Mouse (Mus musculus) fibroblast of lung, adult 2 months (primary cell): ENCODE results near the gene Tacc2.
"Not testable (repeated sequence)": the region's sequence is repeated elsewhere in the genome, so short reads cannot be mapped to it uniquely, and the experiment has no call there.

Experiments
- DNase-seq: peaks from one replicate; pipeline ENCODE4 v3.0.0-alpha.2; 2011; ENCODE audit warnings: low read depth

Tacc2 gene

DNA sequence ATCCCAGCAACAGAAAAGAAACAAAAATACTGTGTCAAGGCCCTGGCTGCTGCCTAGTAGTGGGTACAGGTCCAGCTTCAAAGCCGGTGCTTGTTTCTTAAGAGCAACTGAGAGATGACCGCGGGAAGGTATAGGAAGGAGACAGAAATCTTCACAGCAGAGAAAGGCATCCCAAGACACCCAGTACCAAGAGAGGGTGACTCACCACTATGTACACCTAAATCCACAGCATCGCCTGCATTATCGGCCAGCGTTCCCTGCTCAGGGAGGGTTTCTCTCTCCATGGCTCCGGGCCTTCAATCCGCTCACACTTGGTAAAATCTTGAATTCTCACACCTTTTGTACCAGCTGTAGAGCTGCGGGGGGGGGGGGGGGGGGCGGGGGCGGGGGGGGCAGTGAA lies 4.4 kb upstream of the Tacc2 start, which contains the start of gene Nsmce4a:
TSS of gene Nsmce4a (minus strand) at position 298 of the 400 bp plus-strand sequence.
- no peak for DNase-seq

DNA sequence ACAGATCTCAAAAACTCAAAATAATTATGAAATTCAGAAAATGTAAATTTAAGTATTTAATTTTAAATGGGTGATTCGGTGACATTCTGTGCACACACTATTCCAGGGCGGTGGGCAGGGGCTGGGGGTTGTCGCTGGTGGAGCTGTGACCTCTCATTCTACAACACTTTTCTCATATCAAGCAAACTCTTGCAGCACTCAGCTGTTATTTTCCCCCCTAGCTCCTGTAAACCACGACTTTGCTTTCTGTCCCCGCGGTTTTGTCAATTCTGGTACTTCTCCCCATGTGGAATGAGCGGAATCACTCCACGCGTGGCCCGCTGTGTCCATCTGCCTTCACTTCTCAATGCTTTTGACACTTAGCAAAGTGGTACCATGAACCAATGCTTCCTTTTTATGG lies 3.5 kb upstream of the Tacc2 start:
- DNase-seq = no peak

- DNase-seq = peak; percentile 74
Observed at GRCm38 (mm10) chr7:130574211-130574991, 2.8 kb upstream of the Tacc2 start.

- DNase-seq = peak; percentile 96
Observed at GRCm38 (mm10) chr7:130576981-130577380, 257 bp upstream of the Tacc2 start.

DNA sequence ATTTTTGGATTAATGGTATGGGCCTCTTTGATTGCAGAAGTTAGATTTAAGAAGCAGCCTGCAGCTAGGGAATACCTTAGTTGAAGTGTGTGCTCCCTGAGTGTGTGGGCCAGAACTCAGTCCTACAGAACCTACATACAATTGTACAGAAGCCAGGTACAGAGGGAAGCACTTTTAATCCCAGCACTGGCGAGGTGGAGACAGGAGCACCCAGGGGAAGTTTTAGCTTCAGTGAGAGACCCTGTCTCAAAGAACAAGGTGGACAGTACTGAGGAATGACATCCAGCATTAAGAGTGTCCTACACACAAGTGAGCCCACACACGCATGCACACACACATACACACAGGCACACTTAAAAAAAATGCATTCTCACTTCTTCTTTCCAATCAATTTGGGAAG lies 828 bp downstream of the Tacc2 start:
- no peak for DNase-seq

DNA sequence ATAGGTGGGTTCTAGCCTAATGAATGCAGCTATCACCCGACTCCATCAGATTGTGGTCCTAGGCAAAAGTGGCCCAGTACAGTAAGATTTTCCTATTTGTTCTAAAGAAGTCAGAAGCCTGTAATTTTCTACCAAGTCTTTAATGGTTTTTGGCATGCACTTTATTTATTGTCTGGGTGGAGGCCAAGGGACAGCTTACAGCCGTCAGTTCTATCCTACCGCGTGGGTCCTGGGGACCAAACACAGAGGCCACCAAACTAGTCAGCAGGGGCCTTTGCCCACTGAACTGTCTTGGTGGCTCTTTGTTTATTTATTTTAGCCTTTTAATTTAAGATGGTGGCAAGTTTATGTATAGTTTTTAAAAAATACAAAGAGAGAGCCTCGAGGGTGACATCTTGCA lies 1.4 kb downstream of the Tacc2 start:
- DNase-seq = no peak

GRCm38 (mm10) chr7:130586521-130587072 lies 9.4 kb downstream of the Tacc2 start:
- DNase-seq = no peak

GRCm38 (mm10) chr7:130590081-130590828 lies 13.0 kb downstream of the Tacc2 start:
- no peak for DNase-seq

GRCm38 (mm10) chr7:130590845-130591437 lies 13.7 kb downstream of the Tacc2 start:
- no peak for DNase-seq

GRCm38 (mm10) chr7:130592975-130593374 lies 15.7 kb downstream of the Tacc2 start:
- not testable (repeated sequence) for DNase-seq

DNA sequence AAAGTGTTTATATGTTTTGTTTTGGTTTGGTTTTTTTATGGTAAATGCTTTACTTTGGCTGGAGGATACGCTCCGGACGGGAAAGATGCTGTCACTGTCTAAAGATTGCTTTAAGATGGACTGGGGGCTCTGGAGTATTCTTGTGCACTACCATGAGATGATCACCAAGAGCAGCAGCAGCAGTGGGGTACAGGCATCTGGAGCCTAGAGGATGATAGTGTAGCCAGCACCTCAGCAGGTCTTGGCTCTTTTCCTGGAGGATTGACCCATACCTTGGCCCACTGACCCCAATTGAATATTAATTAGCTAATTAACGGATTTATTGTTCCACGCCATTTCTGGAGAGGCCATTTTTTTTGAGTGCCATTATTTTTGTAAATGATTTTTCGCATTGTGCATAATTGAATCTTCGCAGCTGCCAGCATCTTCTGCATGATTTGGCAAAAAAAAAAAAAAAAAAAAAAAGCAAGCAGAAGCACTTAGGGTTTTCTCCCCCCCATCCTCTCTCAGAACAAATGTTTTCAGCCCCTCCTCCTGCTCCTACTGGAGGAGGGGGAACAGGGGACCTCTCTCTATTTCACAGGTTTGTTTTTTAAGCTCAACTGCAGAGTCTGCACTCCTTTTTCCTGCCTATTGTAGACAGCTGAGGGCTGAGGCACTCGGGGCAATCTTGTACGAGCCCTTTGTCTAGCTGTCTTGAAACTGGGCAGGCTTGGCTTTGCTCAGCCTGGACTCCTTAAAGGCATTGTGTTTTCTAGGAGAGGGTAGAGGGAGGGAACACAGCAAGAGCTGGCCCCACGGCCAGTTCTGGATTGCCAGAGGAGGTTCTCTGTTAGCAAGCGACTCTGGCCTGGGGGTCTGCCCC lies 16.4 kb downstream of the Tacc2 start:
- not testable (repeated sequence) for DNase-seq

GRCm38 (mm10) chr7:130596079-130596855 lies 19.0 kb downstream of the Tacc2 start:
- not testable (repeated sequence) for DNase-seq

GRCm38 (mm10) chr7:130597546-130597945 lies 20.3 kb downstream of the Tacc2 start:
- no peak for DNase-seq

DNA sequence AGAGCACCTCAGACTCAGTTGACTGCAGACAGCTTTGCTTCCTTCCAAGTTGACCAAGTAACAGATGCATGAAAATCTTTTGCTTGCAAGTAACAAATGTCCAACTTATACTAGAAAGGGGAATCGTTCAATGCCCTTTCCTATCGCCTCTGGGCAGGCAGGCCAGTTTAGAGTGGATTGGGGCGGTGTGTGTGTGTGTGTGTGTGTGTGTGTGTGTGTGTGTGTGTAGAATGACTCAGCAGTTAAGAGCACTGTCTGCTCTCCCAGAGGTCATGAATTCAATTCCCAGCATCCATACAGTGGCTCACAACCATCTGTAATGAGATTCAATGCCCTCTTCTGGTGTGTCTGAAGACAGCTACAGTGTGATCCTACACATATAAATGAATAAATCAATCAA lies 22.8 kb downstream of the Tacc2 start:
- no peak for DNase-seq

DNA sequence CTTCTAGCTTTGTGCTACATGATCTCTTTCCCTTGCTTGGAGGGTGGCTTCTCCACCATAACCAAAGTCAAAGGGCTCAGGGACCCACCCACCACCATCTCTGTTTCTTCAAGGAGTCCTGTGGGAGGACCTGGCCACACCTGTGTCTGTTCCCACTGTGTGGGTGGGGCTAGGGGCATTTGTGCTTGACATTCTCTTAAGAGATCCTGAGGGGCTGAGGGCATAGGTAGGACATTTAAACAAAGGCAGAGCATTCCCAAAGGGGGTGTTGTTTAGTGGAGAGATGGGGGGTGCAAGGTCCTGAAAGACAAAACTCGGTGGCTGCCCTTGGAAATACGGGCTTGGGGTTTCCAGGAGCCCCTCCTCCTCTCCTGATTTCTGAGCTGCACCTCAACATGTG lies 23.3 kb downstream of the Tacc2 start:
- DNase-seq = no peak

DNA sequence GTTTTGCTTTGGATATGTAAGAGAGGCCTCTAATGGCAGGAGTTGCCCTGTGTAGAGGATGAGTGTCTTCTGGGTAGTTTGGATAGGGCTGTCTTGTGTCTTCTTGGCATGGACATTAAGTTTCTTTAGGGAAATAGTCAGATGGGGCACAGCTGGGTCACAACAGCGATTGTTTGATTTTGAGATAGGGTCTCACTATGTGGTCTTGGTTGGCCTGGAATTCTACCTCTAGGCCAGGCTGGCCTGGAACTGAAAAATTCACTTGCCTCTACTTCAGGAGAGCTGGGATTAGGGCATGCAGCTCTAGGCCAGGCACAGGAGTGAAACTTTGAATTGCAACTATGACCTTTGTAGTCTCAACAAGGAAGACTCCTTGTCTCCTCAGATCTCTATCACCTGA lies 25.6 kb downstream of the Tacc2 start:
- no peak for DNase-seq

DNA sequence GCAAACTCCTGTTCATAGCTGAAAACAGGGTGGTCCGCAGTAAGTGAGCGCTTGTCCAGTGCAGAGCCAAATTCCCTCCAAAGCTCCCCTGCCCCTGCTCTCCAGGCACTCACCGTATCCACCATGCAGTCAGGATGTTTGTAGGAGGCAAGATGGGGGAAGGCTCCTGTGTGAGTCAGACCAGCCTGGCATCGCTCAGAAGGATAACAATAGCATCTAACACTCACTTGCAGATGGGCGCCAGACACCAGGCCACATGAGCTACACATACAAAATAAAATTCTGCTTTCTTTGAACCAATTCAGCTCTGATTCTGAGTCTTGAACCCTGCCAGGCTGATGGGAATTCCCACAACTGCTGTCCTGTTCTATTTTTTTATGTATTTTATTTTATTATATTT lies 26.3 kb downstream of the Tacc2 start:
- DNase-seq = no peak

DNA sequence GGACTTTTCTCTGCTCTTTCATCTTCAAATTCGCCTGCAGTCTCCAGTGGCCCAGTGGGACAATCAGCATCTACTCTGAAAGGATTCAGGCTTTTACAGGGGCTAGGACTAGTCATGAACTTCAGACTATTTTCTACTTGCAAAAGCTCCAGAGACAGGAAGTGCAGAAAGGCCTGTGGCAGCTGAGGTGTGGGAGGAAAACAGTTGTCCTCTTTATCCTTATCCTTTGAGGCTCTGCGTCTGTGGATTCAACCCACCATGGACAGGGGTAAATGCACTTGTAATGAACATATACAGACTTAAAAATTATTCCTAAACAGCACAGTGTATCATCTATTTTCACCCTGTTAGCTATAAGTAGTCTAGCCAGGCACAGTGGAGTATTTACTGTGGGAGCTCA lies 27.2 kb downstream of the Tacc2 start:
- DNase-seq = no peak

- DNase-seq = no peak
Observed at GRCm38 (mm10) chr7:130605111-130605510, 27.9 kb downstream of the Tacc2 start.

- DNase-seq = no peak
Observed at GRCm38 (mm10) chr7:130606958-130607357, 29.7 kb downstream of the Tacc2 start.

- no peak for DNase-seq
Observed at GRCm38 (mm10) chr7:130613973-130614372, 36.7 kb downstream of the Tacc2 start.
